Mouse (Mus musculus) leukemia stem cell, adult 10-12 weeks (primary cell): ENCODE measurements around the gene Pip5k1a. TPM values are rescaled to one million over a fixed set of nuclear protein-coding genes. Genes with fewer than 3 reads are reported as not detected.

Experiments
- polyA plus RNA-seq: library from polyadenylated mRNA; stranded (reverse); fragments of >175 nt; gene quantifications from 2 replicates; pipeline ENCODE4 v1.2.3, GENCODE M21; 2012; ENCODE audit warnings: low replicate concordance

The Pip5k1a gene
- 10.1 and 25.6 TPM in 2 replicates for polyA plus RNA-seq

DNA sequence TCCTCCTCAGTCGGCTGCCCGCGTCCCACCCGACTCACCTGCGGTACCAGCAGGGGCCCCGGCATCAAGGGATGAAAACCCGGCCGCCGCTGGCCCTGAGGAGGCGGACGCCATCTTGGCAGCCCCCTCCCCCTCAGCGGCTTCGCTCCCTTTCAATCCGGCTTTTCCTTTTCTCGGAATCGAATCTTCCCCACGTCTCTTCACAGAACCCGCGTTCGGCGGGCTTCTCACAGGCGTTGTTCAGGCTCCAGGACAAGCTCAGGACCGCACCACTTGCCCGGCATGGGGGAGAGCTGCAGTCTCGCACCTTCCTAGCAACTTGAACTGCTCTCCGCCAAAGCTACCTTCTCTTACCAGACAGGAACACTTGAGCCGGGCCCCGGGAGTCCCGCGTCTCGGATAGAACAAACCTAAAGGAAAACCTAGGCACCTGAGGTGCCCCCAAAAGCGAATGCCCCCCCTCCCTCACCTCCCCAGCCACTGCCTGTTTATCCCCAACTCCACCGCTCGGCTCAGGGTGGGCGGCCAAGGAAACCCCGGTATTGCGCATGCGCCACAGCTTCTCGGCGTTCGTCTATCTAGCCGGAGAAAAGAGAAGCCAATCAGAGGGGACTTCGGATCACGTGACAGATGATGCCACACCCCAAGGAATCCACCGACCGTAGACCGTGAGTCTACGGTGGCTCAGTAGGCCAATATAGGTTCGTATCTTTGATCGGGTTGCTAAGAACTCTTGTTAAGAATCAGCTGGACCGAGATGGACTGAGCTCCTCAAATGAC is at the start of gene Pip5k1a:
Pip5k1a (minus strand) TSS at position 593 of the 780 bp plus-strand sequence.

DNA sequence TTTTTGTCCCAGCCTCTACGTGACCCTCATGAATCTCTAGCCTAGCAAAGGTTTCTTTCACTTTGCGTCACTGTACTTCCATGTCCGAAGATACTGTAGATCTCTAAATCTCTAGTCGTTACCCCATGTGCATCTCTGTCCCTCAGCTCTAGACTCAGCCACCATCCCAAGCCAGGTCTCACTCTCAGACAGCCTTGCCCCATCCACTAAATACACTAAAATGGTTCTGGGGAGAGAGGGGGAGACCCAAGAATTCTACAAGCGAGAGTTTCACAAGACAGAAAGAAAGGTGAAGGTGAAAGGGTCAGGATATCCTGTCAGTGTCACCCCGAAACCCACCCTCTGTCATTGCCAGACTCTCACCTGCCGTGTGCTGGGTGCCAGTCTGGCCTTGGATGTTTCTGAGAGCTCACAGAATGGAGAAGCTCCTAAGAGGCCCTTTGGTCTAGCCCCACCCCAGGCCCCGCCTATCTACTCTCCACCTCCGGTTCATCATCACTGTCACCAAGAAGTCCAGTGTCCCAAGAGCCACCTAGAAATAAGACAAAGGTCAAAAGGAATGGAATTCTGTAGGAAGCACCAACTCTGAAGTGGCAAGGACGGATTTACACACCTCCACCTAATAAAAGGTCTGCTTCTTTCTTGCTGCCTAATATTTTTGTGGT is 35.4 kb upstream of the Pip5k1a start, which contains the start of gene Tnfaip8l2:
Tnfaip8l2 (minus strand) TSS at position 409 of the 665 bp plus-strand sequence.

DNA sequence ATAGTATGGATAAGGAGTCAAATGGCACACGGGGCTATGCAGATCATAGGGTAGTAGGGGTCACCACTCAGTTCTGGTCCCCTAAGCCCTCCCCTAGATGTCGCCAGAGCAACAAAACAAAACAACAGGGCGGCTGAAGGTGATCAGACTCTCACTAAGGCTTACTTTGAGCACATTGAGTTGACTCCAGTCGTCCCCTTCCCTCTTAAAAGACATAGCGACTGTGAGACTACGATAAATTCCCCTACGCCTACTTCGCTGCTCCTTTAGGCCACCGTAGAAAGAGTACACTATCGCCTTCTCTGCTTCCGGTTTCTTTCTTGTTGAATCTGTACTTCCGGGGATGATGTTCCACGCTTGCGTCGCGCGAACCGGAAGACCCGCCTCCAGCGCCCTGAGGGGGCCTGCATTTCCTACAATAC is 27.0 kb upstream of the Pip5k1a start, which contains the start of the genes Scnm1 and Lysmd1:
Scnm1 (minus strand) TSS at position 332 of the 422 bp plus-strand sequence.
Lysmd1 (plus strand) TSS at position 409 of the 422 bp plus-strand sequence.

DNA sequence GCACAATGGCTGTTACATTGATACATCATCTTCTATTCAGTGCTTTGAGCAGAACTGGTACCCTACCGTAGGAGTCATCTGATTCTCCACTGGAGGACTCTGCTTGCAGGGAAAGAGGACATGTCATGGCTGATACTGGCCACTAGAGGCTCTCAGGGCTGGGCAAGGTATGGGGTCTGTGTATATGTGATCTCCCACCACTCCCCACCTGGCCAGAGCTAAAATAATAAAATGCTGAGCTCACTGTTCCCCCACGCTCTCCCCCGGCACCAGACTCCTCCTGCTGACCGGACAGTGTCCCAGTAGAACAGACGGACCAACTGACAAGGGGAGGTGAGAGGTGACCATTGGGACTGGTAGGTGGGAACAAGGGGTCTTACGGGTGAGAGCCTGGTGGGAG is 17.5 kb upstream of the Pip5k1a start, which contains the start of gene Tmod4:
Tmod4 (plus strand) TSS at position 231 of the 400 bp plus-strand sequence.

DNA sequence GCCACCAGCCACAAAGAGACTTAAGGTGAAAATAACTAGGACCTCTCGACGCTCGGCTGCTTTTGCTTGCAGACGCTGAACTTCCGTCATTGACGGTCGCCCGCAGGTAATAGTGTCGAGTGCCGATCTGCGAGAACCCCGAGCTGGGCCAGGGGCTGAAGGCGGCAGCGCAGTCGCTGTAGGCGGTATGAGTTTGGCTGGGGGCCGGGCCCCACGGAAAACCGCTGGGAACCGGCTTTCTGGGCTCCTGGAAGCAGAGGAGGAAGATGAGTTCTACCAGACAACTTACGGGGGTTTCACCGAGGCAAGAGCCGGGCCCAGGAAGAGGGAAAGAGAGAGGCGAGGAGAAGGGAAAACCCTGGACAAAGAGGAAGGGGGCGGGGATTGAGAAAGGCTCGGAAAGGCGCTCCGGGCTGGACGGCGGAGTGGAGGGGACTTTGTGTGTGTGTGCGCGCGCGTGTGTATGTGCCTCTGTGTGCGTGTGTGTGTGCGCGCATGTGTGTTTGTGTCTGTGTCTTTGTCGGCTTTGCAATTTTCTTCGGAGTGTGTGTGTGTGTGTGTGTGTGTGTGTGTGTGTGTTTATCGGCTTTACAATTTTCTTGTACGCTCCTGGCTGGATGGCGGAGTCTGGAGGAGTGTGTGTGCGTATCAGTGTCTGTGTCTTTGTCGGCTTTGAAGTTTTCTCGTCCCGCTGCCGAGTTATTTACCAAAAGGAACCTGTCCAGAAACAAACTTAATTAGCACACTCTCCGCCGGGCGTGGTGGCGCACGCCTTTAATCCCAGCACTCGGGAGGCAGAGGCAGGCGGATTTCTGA is 4.4 kb upstream of the Pip5k1a start, which contains the start of gene Vps72:
Vps72 (plus strand) TSS at position 112 of the 816 bp plus-strand sequence.

DNA sequence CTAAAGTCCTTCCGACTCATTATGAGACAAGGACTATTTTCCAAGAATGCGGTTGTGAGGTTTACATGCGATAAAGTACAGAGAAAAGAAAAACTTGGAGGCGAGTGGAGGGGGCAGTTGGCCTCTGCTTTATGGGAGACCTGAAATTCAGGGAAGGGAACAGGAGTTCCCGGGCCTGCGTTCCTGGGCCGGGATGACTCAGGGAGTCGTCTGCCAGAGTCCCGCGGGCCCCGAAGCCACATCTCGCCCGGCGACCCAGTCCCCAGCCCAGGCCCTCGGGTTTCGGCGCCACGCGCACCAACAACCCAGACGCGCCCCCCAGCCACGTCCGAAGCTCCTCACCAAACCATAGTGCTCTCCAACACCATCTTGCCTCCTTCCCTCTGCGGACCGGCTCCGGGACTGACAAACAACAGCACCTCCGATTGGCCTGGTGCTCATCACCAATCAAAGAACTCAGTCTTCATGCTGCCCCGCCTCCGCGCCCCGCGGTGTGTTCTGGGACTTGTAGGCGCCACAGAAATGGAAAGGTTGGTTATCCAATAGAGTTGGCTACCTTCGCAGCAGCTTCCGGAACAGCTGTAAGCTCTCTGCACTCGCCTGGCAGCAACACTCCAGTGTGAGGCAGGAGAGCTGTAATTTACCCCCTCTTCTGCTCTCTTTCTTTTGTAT is 64.4 kb downstream of the Pip5k1a start, which contains the start of gene Psmd4:
Psmd4 (minus strand) TSS at position 449 of the 672 bp plus-strand sequence.

DNA sequence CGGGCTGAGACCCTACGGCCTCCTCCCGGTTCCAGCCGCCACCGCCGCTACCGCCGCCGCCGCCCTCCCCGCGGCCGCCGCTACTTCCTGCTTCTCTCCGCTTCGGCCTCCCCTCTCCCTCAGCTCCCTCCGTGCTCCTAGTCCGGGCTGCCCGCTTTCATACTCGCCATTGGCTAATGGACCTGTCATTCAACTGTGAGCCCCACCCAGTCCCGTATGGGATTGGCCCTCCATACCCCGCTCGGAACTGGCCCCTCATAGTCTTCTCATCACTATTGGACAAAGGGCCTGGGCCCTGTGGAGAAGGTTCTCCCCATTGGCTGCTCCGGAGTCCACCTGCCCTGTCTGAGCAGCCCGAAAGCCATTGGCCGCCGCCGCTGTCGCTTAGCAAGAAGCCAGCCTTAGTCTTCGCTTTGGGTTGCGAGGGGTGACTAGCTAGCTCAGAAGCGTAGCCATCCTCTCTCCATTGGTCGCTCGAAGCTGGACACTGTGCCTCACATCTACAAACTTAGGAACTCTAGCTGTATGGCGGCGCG is 91.3 kb downstream of the Pip5k1a start, which contains the start of gene Zfp687:
Zfp687 (minus strand) TSS at position 112 of the 536 bp plus-strand sequence.

Other genes starting within 250 kb of the Pip5k1a start
- gene Psmb4, start 220.0 kb downstream of the Pip5k1a start, polyA plus RNA-seq: 227 and 271 TPM in 2 replicates
- gene Selenbp1, start 173.9 kb downstream of the Pip5k1a start, polyA plus RNA-seq: 5.0 and 35.4 TPM in 2 replicates
- gene Rfx5, start 152.9 kb downstream of the Pip5k1a start, polyA plus RNA-seq: 9.7 and 9.8 TPM in 2 replicates
- gene Pi4kb, start 132.2 kb downstream of the Pip5k1a start, polyA plus RNA-seq: 7.6 and 7.7 TPM in 2 replicates
- gene Zfp687, start 91.5 kb downstream of the Pip5k1a start, polyA plus RNA-seq: 17.4 and 30.5 TPM in 2 replicates
- 48.7 and 63.1 TPM in 2 replicates for gene Psmd4, start 64.3 kb downstream of the Pip5k1a start, polyA plus RNA-seq
- gene Vps72, start 4.1 kb upstream of the Pip5k1a start, polyA plus RNA-seq: 177 and 301 TPM in 2 replicates
- gene Tmod4, start 17.5 kb upstream of the Pip5k1a start, polyA plus RNA-seq: 0.28 TPM in 1 of 2 replicates, not detected in the other
- gene Scnm1, start 27.1 kb upstream of the Pip5k1a start, polyA plus RNA-seq: 2.5 and 4.8 TPM in 2 replicates
- 3.9 and 5.0 TPM in 2 replicates for gene Lysmd1, start 27.2 kb upstream of the Pip5k1a start, polyA plus RNA-seq
- gene Tnfaip8l2, start 35.4 kb upstream of the Pip5k1a start, polyA plus RNA-seq: 2.8 and 9.0 TPM in 2 replicates
- gene Sema6c, start 53.5 kb upstream of the Pip5k1a start, polyA plus RNA-seq: 0.63 and 0.71 TPM in 2 replicates
- 2.4 and 7.3 TPM in 2 replicates for gene Gabpb2, start 111.0 kb upstream of the Pip5k1a start, polyA plus RNA-seq
- 252 and 331 TPM in 2 replicates for gene Cdc42se1, start 121.8 kb upstream of the Pip5k1a start, polyA plus RNA-seq
- 3.0 and 11.4 TPM in 2 replicates for gene Mllt11, start 125.2 kb upstream of the Pip5k1a start, polyA plus RNA-seq
- 0.46 and 0.96 TPM in 2 replicates for gene Gm128, start 134.7 kb upstream of the Pip5k1a start, polyA plus RNA-seq
- not detected in 2 replicates for gene Bnipl, start 144.3 kb upstream of the Pip5k1a start, polyA plus RNA-seq
- gene Mindy1, start 174.4 kb upstream of the Pip5k1a start, polyA plus RNA-seq: 120 and 126 TPM in 2 replicates
- gene Prune1, start 175.1 kb upstream of the Pip5k1a start, polyA plus RNA-seq: 1.3 and 3.3 TPM in 2 replicates
- 0.52 and 1.0 TPM in 2 replicates for gene Anxa9, start 200.2 kb upstream of the Pip5k1a start, polyA plus RNA-seq
- 76.6 and 174 TPM in 2 replicates for gene Cers2, start 207.9 kb upstream of the Pip5k1a start, polyA plus RNA-seq